Mouse (Mus musculus): ENCODE results near the gene Pde4a. TPM values are rescaled to one million over a fixed set of nuclear protein-coding genes. Genes with fewer than 3 reads are reported as not detected.

Pde4a gene
- polyA plus RNA-seq, 1 experiment from 2014 or later, result 2.8 TPM

DNA sequence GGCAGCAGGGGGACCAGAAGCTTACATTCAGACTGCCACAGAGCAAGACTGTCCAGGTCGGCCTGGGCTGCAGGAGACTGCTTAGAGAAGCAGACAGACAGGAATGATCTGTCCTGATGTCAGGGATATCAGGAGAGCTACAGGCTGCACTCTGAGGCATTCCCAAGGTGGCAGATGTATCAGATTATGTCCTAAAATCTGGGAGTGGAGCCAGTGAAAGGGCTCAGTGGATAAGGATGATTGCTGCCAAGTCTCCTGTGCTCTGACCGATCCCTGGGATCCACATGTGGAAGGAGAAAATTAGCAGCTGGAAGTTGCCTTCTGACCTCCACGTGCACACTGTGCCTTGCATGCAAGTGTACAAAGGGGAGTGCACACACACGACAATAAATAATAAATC, 14.9 kb downstream of the Pde4a start:
- Histone ChIP-seq H3K36me3 (ENCODE audit: control insufficient read depth, insufficient read depth) (no peaks in the 10 kb centered on the region), H3K4me2 (replicated peaks; ENCODE audit: low read depth) (no peak overlapping the region), H3K27me3 (replicated peaks; ENCODE audit: control insufficient read depth, insufficient read depth, low read length) (no peaks in the 10 kb centered on the region), H3K4me3 (ENCODE audit: low read depth, low read length) (no peak overlapping the region), H3K27ac (ENCODE audit: low read depth, low read length) (no peak overlapping the region), H3K9me3 (ENCODE audit: control insufficient read depth) (no peaks in the 10 kb centered on the region), H3K9ac (ENCODE audit: low read depth, low read length) (no peak overlapping the region), H3K4me1 (replicated peaks; ENCODE audit: control insufficient read depth, insufficient read depth, low read length) (peaks cover 2% of the 10 kb centered on the region; the same call in 1 of the 2 replicates)
- 63% methylated on average over 4 of the region's 4 CpGs for WGBS
- no peak for TF ChIP-seq CTCF (IDR thresholded peaks at IDR 0.05; ENCODE audit: low read depth)
- no peak for ATAC-seq

DNA sequence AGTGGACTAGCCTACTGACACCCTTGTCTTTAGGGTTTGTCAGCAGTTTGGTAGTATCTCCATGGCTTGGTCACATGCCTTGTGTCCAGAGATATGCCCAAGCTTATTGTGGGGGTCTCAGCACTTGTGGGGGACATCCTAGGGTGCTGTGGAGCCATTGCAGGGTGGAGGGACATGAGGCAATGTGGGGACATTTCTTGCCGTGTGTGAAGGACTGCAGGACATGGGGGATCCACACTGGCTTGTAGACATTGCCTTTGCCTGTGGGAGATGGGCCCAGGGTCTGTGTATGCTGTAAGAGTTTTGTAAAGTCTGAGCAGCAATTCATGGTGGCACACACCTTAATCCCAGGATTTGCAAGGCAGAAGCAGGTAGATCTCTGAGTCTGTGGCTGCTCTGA, 15.3 kb downstream of the Pde4a start:
- H3K27ac ChIP-seq (ENCODE audit: low read depth, low read length), result no peak overlapping the region
- TF ChIP-seq CTCF (IDR thresholded peaks at IDR 0.05; ENCODE audit: low read depth), result no peak
- no peak for ATAC-seq

DNA sequence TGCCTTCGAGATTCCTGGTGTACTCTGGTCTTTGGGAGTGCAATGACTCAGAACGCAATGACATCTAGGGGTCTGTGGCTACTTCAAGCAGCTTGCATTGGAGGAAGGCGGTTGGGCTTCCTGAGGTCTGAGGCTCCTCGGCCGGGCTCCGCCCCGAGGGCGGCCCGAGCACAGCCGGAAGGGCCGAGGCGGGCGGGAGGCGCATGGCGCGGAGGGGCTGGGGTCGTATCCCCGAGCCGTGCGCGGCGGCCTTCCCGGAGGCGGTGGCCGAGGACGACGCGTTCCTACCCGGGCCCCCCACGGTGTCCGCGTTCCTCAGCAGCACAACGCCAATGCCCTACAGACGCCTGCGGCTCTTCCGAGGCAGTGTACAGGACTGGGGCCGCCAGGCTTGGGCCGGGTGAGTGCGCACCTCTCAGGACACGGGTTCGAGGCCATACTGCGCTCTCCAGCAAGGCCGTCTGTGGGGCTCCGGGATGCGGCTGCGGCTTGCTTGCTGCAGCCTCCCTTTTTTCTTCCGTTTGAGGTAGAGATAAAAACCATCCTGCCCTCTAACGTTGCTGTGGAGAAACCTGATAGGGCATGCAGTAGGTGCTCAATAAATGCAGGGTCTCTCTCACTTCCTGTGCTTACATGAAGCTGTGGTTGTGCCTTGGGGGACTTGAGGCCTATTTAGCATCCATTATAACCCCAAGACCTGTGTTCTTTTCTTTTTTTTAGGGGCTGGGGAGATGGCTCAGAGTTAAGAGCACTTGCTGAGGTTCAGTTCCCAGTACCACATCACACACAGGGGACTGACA, 16.1 kb downstream of the Pde4a start:
- Histone ChIP-seq H3K4me1 (replicated peaks; ENCODE audit: control insufficient read depth, insufficient read depth, low read length) (peaks cover 2% of the 10 kb centered on the region; the same call in 1 of the 2 replicates), H3K36me3 (ENCODE audit: control insufficient read depth, insufficient read depth) (no peaks in the 10 kb centered on the region), H3K4me3 (ENCODE audit: low read depth, low read length) (peak overlapping the region; percentile 45), H3K9me3 (ENCODE audit: control insufficient read depth) (no peaks in the 10 kb centered on the region), H3K4me2 (replicated peaks; ENCODE audit: low read depth) (peak overlapping the region; percentile 80), H3K9ac (ENCODE audit: low read depth, low read length) (peak overlapping the region; percentile 50), H3K27me3 (replicated peaks; ENCODE audit: control insufficient read depth, insufficient read depth, low read length) (no peaks in the 10 kb centered on the region), H3K27ac (ENCODE audit: low read depth, low read length) (no peak overlapping the region)
- 0 out of 2 replicates have a peak, but pooled peaks have one; percentile 35 for ATAC-seq
- TF ChIP-seq CTCF (IDR thresholded peaks at IDR 0.05; ENCODE audit: low read depth), result no peak
- 4% methylated on average over 38 of the region's 48 CpGs for WGBS

More for the DNA sequence above, 15.3 kb downstream of the Pde4a start:
- 77% methylated on average over 1 of the region's 1 CpGs for WGBS
- H3K9me3 ChIP-seq (ENCODE audit: control insufficient read depth), result no peaks in the 10 kb centered on the region
- peaks cover 2% of the 10 kb centered on the region; the same call in 1 of the 2 replicates for H3K4me1 ChIP-seq (replicated peaks; ENCODE audit: control insufficient read depth, insufficient read depth, low read length)
- H3K36me3 ChIP-seq (ENCODE audit: control insufficient read depth, insufficient read depth), result no peaks in the 10 kb centered on the region
- no peak overlapping the region for H3K9ac ChIP-seq (ENCODE audit: low read depth, low read length)
- no peak overlapping the region for H3K4me2 ChIP-seq (replicated peaks; ENCODE audit: low read depth)
- 0 out of 2 replicates have a peak overlapping the region, but pooled peaks have one; percentile 45 for H3K4me3 ChIP-seq (ENCODE audit: low read depth, low read length)
- H3K27me3 ChIP-seq (replicated peaks; ENCODE audit: control insufficient read depth, insufficient read depth, low read length), result no peaks in the 10 kb centered on the region

DNA sequence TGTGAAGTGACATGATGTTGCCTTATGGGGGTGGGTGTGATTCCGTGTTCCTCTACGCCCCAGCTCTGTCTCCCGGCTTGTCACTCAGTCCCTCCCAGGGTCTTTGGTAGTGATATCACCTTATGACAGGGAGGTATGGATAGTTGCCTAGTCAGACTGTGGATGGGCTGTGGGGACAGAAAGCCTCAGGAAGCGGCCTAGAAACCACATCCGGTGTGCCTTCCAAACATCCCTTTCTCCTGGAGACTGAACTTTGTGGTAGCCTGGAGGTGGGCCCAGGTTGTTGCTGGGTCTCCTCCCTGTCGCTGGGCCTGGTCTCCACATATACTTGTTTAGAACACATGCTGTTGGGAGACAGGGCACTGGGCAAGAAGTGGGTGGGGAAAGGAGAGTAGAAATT, 17.9 kb downstream of the Pde4a start:
- Histone ChIP-seq H3K4me2 (replicated peaks; ENCODE audit: low read depth) (peak overlapping the region; percentile 83; the same call in 1 of the 2 replicates), H3K27ac (ENCODE audit: low read depth, low read length) (no peak overlapping the region), H3K4me3 (ENCODE audit: low read depth, low read length) (no peak overlapping the region), H3K27me3 (replicated peaks; ENCODE audit: control insufficient read depth, insufficient read depth, low read length) (no peaks in the 10 kb centered on the region), H3K9ac (ENCODE audit: low read depth, low read length) (no peak overlapping the region), H3K4me1 (replicated peaks; ENCODE audit: control insufficient read depth, insufficient read depth, low read length) (peaks cover 2% of the 10 kb centered on the region; the same call in 1 of the 2 replicates), H3K9me3 (ENCODE audit: control insufficient read depth) (no peaks in the 10 kb centered on the region), H3K36me3 (ENCODE audit: control insufficient read depth, insufficient read depth) (no peaks in the 10 kb centered on the region)
- TF ChIP-seq CTCF (IDR thresholded peaks at IDR 0.05; ENCODE audit: low read depth), result no peak
- 89% methylated on average over 6 of the region's 6 CpGs for WGBS
- ATAC-seq, result no peak

DNA sequence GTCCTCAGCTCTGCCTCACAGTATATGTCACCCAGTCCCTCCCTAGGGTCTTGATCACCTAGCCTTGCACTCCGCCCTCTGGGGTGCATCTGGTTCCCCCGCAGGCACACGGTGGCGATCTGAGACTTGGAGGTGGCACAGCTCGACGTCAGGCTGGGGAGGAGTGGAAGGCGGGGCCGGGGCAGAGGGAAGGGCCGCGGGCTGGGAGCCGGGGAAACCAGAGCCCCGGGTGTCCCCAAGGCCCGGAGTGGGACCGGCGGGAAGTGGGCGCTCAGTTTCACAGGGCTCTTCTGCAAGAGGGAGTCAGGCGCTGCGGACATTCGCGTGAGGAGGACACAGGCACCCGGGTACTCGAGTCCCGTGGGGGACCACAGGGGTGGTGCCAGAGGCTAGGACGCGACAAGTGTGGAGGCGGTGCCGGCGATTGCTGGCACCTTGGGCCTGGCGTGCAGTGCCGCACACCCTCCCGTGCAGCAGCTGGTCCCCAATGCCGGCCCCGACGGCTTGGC, 18.4 kb downstream of the Pde4a start:
- no peaks in the 10 kb centered on the region for H3K9me3 ChIP-seq (ENCODE audit: control insufficient read depth)
- peak overlapping the region; percentile 83 for H3K4me2 ChIP-seq (replicated peaks; ENCODE audit: low read depth)
- no peaks in the 10 kb centered on the region; the same call in 1 of the 2 replicates for H3K36me3 ChIP-seq (ENCODE audit: control insufficient read depth, insufficient read depth)
- no peaks in the 10 kb centered on the region for H3K27me3 ChIP-seq (replicated peaks; ENCODE audit: control insufficient read depth, insufficient read depth, low read length)
- H3K4me3 ChIP-seq (ENCODE audit: low read depth, low read length), result peak overlapping the region; percentile 39
- WGBS, result 7% methylated on average over 34 of the region's 34 CpGs
- peaks cover 2% of the 10 kb centered on the region; the same call in 1 of the 2 replicates for H3K4me1 ChIP-seq (replicated peaks; ENCODE audit: control insufficient read depth, insufficient read depth, low read length)
- peak overlapping the region; percentile 45; the same call in 1 of the 2 replicates for H3K9ac ChIP-seq (ENCODE audit: low read depth, low read length)
- TF ChIP-seq CTCF (IDR thresholded peaks at IDR 0.05; ENCODE audit: low read depth), result peak; percentile 46
- peak; percentile 46; the same call in 1 of the 2 replicates for ATAC-seq
- H3K27ac ChIP-seq (ENCODE audit: low read depth, low read length), result no peak overlapping the region

DNA sequence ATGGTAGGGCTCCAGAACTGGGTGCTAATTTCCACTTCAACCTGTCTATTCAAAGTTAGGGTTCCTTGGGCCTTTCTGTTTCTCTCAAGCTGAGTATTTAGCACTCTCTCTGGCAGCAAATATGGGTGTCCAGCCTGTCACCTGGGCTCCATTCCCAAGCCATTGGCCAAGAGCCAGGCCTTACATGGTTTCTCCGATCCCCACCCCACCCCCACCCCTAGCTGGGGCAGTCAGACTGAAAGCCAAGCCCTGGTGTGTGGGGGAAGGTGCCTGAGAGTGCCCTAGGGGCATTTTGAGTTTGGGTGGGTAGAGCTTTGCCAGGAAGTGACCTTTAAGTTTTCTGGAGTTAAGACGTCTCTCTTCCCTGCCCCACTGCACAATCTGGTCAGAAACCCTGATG, 19.2 kb downstream of the Pde4a start:
- no peaks in the 10 kb centered on the region for H3K27me3 ChIP-seq (replicated peaks; ENCODE audit: control insufficient read depth, insufficient read depth, low read length)
- no peak overlapping the region for H3K4me2 ChIP-seq (replicated peaks; ENCODE audit: low read depth)
- H3K9ac ChIP-seq (ENCODE audit: low read depth, low read length), result no peak overlapping the region
- no peak overlapping the region for H3K4me3 ChIP-seq (ENCODE audit: low read depth, low read length)
- no peak for ATAC-seq
- no peaks in the 10 kb centered on the region; the same call in 1 of the 2 replicates for H3K36me3 ChIP-seq (ENCODE audit: control insufficient read depth, insufficient read depth)
- TF ChIP-seq CTCF (IDR thresholded peaks at IDR 0.05; ENCODE audit: low read depth), result no peak
- WGBS, result 38% methylated on average over 2 of the region's 2 CpGs
- no peak overlapping the region for H3K27ac ChIP-seq (ENCODE audit: low read depth, low read length)
- H3K4me1 ChIP-seq (replicated peaks; ENCODE audit: control insufficient read depth, insufficient read depth, low read length), result peaks cover 2% of the 10 kb centered on the region; the same call in 1 of the 2 replicates
- H3K9me3 ChIP-seq (ENCODE audit: control insufficient read depth), result no peaks in the 10 kb centered on the region
